Mouse (Mus musculus) forebrain, embryonic 14.5 days (tissue): ENCODE measurements around the gene 4930522H14Rik. TPM values are rescaled to one million over a fixed set of nuclear protein-coding genes. Genes with fewer than 3 reads are reported as not detected.
A peak's percentile ranks its signal among the peaks of the same experiment; 100 is the strongest.

Source experiments
- ATAC-seq: fragments of 200-750 bp; cut with Nextera tagmentation; 2 replicates; pipeline ENCODE4 v1.8.0; 2017; ENCODE audit warnings: mild to moderate bottlenecking, moderate library complexity
- DNase-seq: peaks from one replicate; pipeline ENCODE4 v3.0.0-alpha.2; 2015; ENCODE audit warnings: low spot score
- H3K27ac ChIP-seq: fragments of 300-500 bp; sonication (generic); 2 replicates; pipeline ENCODE4 v1.5.1; 2014; ENCODE audit warnings: low read depth, mild to moderate bottlenecking, control low read depth, low read length, moderate library complexity
- H3K27me3 ChIP-seq: fragments of 300-500 bp; sonication (generic); replicated peaks from 2 replicates; pipeline ENCODE4 v1.6.1; 2014; ENCODE audit warnings: low read length, control low read depth, mixed read lengths; ENCODE audit not compliant: control insufficient read depth, insufficient read depth
- H3K36me3 ChIP-seq: fragments of 300-500 bp; sonication (generic); 2 replicates; pipeline ENCODE4 v1.6.1; 2014; ENCODE audit warnings: low read length, control low read depth; ENCODE audit not compliant: control insufficient read depth, insufficient read depth
- H3K4me1 ChIP-seq: fragments of 300-500 bp; sonication (generic); 2 replicates; pipeline ENCODE4 v1.6.1; 2014; ENCODE audit warnings: antibody characterized with exemption, low read length, control low read depth; ENCODE audit not compliant: control insufficient read depth, insufficient read depth
- H3K4me2 ChIP-seq: fragments of 300-500 bp; sonication (generic); 2 replicates; pipeline ENCODE4 v1.6.1; 2014; ENCODE audit warnings: mild to moderate bottlenecking, control low read depth, low read length
- H3K4me3 ChIP-seq: fragments of 300-500 bp; sonication (generic); 2 replicates; pipeline ENCODE4 v1.5.1; 2014; ENCODE audit warnings: low read depth, low read length, control low read depth
- H3K9ac ChIP-seq: fragments of 300-500 bp; sonication (generic); 2 replicates; pipeline ENCODE4 v1.6.1; 2014; ENCODE audit warnings: mild to moderate bottlenecking, low read length, control low read depth, moderate library complexity
- H3K9me3 ChIP-seq: fragments of 300-500 bp; sonication (generic); replicated peaks from 2 replicates; pipeline ENCODE4 v1.6.1; 2016; ENCODE audit warnings: low read length, control low read depth, mixed read lengths; ENCODE audit not compliant: control insufficient read depth
- WGBS: fragments of 180-500 bp; shearing (Covaris S2); extraction: QIAGEN DNeasy Blood & Tissue Kit; methylation state at CpG from one replicate; pipeline ENCODE4 v1.1.7; 2014; 5-methylcytosine and 5-hydroxymethylcytosine counted together
- polyA plus RNA-seq: library from polyadenylated mRNA; unstranded; fragments of >200 nt; fragmentation: Nextera tagmentation; extraction: Ambion mirVana; gene quantifications from 2 replicates; pipeline ENCODE4 v1.2.1, GENCODE M21; 2014

4930522H14Rik gene
- polyA plus RNA-seq, 1 experiment from 2014 or later: not detected

- H3K4me2 ChIP-seq: no peak overlapping the region
- H3K27ac ChIP-seq: no peak overlapping the region
- no peaks in the 10 kb centered on the region for H3K4me1 ChIP-seq
- no peaks in the 10 kb centered on the region for H3K36me3 ChIP-seq
- H3K4me3 ChIP-seq: no peak overlapping the region
- no peak for ATAC-seq
- 56% methylated on average over 11 of the region's 11 CpGs for WGBS
- peak; percentile 34 for DNase-seq
- H3K27me3 ChIP-seq: no peaks in the 10 kb centered on the region
- H3K9ac ChIP-seq: no peak overlapping the region
- H3K9me3 ChIP-seq: no peaks in the 10 kb centered on the region
These were observed 19.4 kb upstream of the 4930522H14Rik start for GRCm38 (mm10) chr4:109550338-109551150.

GRCm38 (mm10) chr4:109547306-109547705 is 16.2 kb upstream of the 4930522H14Rik start:
- Histone ChIP-seq H3K9me3 (no peaks in the 10 kb centered on the region), H3K36me3 (no peaks in the 10 kb centered on the region), H3K4me3 (no peak overlapping the region), H3K4me2 (no peak overlapping the region), H3K4me1 (no peaks in the 10 kb centered on the region), H3K9ac (no peak overlapping the region), H3K27ac (no peak overlapping the region), H3K27me3 (no peaks in the 10 kb centered on the region)
- DNase-seq (no peak), ATAC-seq (no peak)
- 36% methylated on average over 2 of the region's 2 CpGs for WGBS

- H3K9me3 ChIP-seq: no peaks in the 10 kb centered on the region
- WGBS: 64% methylated on average over 2 of the region's 2 CpGs
- H3K27me3 ChIP-seq: no peaks in the 10 kb centered on the region
- DNase-seq: no peak
- H3K9ac ChIP-seq: no peak overlapping the region
- no peaks in the 10 kb centered on the region for H3K36me3 ChIP-seq
- no peak overlapping the region for H3K27ac ChIP-seq
- no peaks in the 10 kb centered on the region for H3K4me1 ChIP-seq
- H3K4me2 ChIP-seq: no peak overlapping the region
- no peak for ATAC-seq
- no peak overlapping the region for H3K4me3 ChIP-seq
These were observed 15.4 kb upstream of the 4930522H14Rik start for GRCm38 (mm10) chr4:109546538-109546937.

GRCm38 (mm10) chr4:109530245-109530816 is 766 bp downstream of the 4930522H14Rik start:
- Histone ChIP-seq H3K27ac (no peak overlapping the region), H3K4me3 (no peak overlapping the region), H3K36me3 (no peaks in the 10 kb centered on the region), H3K4me2 (no peak overlapping the region), H3K27me3 (no peaks in the 10 kb centered on the region), H3K9me3 (no peaks in the 10 kb centered on the region), H3K4me1 (no peaks in the 10 kb centered on the region), H3K9ac (no peak overlapping the region)
- ATAC-seq (no peak), DNase-seq (peak; percentile 2)
- WGBS: 14% methylated on average over 15 of the region's 15 CpGs

GRCm38 (mm10) chr4:109504885-109505284 is 26.2 kb downstream of the 4930522H14Rik start:
- Histone ChIP-seq H3K27me3 (no peaks in the 10 kb centered on the region), H3K36me3 (no peaks in the 10 kb centered on the region), H3K4me1 (no peaks in the 10 kb centered on the region), H3K9ac (no peak overlapping the region), H3K4me2 (no peak overlapping the region), H3K27ac (no peak overlapping the region), H3K4me3 (no peak overlapping the region), H3K9me3 (no peaks in the 10 kb centered on the region)
- DNase-seq: peak; percentile 81
- 4% methylated on average over 5 of the region's 5 CpGs for WGBS
- ATAC-seq: peak; percentile 40; the same call in 1 of the 2 replicates

GRCm38 (mm10) chr4:109498476-109498875 is 32.6 kb downstream of the 4930522H14Rik start:
- Histone ChIP-seq H3K4me2 (no peak overlapping the region), H3K4me1 (no peaks in the 10 kb centered on the region), H3K4me3 (no peak overlapping the region), H3K36me3 (no peaks in the 10 kb centered on the region), H3K27ac (no peak overlapping the region), H3K9ac (no peak overlapping the region), H3K9me3 (no peaks in the 10 kb centered on the region), H3K27me3 (no peaks in the 10 kb centered on the region)
- DNase-seq (no peak), ATAC-seq (no peak)
- 91% methylated on average over 11 of the region's 11 CpGs for WGBS

GRCm38 (mm10) chr4:109493581-109493980 is 37.5 kb downstream of the 4930522H14Rik start:
- Histone ChIP-seq H3K27ac (no peak overlapping the region), H3K4me1 (no peaks in the 10 kb centered on the region), H3K4me3 (no peak overlapping the region), H3K36me3 (no peaks in the 10 kb centered on the region), H3K9me3 (no peaks in the 10 kb centered on the region), H3K4me2 (no peak overlapping the region), H3K9ac (no peak overlapping the region), H3K27me3 (no peaks in the 10 kb centered on the region)
- ATAC-seq (no peak), DNase-seq (no peak)

- DNase-seq: no peak
- Histone ChIP-seq H3K27ac (no peak overlapping the region), H3K36me3 (no peaks in the 10 kb centered on the region), H3K9me3 (no peaks in the 10 kb centered on the region), H3K4me3 (no peak overlapping the region), H3K4me1 (no peaks in the 10 kb centered on the region), H3K27me3 (no peaks in the 10 kb centered on the region), H3K4me2 (no peak overlapping the region), H3K9ac (no peak overlapping the region)
- 69% methylated on average over 1 of the region's 1 CpGs for WGBS
- no peak for ATAC-seq
These were observed 42.3 kb downstream of the 4930522H14Rik start for GRCm38 (mm10) chr4:109488812-109489211.

- H3K27ac ChIP-seq: no peak within 1 kb of the TSS
- H3K4me2 ChIP-seq: no peak within 1 kb of the TSS
- WGBS: 80% methylated on average over 3 of the region's 3 CpGs
- ATAC-seq (no peak), DNase-seq (no peak)
- no peaks in the 10 kb centered on the region for H3K27me3 ChIP-seq
- H3K9me3 ChIP-seq: no peaks in the 10 kb centered on the region
- H3K4me3 ChIP-seq: no peak within 1 kb of the TSS
- no peaks in the 10 kb centered on the region for H3K4me1 ChIP-seq
- no peak within 1 kb of the TSS for H3K9ac ChIP-seq
- no peaks in the 10 kb centered on the region for H3K36me3 ChIP-seq
These were observed 46.5 kb downstream of the 4930522H14Rik start, which contains the start of gene Rnf11 for GRCm38 (mm10) chr4:109484621-109485020. TSS of gene Rnf11 (minus strand) at chr4:109484728.
